Mouse (Mus musculus) embryonic facial prominence, embryonic 10.5 days (tissue): ENCODE results near the gene Aplf. TPM values are rescaled to one million over a fixed set of nuclear protein-coding genes. Genes with fewer than 3 reads are reported as not detected.

Experiments
- DNase-seq: peaks from one replicate; pipeline ENCODE4 v3.0.0-alpha.2; 2017; ENCODE audit warnings: low spot score
- H3K27ac ChIP-seq: fragments of 300-500 bp; sonication (generic); replicated peaks from 2 replicates; pipeline ENCODE4 v1.5.1; 2016; ENCODE audit warnings: mild to moderate bottlenecking
- H3K27me3 ChIP-seq: fragments of 300-500 bp; sonication (generic); replicated peaks from 2 replicates; pipeline ENCODE4 v1.6.1; 2016; ENCODE audit warnings: low read depth, mild to moderate bottlenecking; ENCODE audit not compliant: poor library complexity, severe bottlenecking
- H3K36me3 ChIP-seq: fragments of 300-500 bp; sonication (generic); replicated peaks from 2 replicates; pipeline ENCODE4 v1.6.1; 2016; ENCODE audit warnings: mild to moderate bottlenecking, moderate library complexity
- H3K4me1 ChIP-seq: fragments of 300-500 bp; sonication (generic); 2 replicates; pipeline ENCODE4 v1.6.1; 2016
- H3K4me3 ChIP-seq: fragments of 300-500 bp; sonication (generic); 2 replicates; pipeline ENCODE4 v1.5.1; 2016; ENCODE audit warnings: mild to moderate bottlenecking, moderate library complexity
- H3K9me3 ChIP-seq: fragments of 300-500 bp; sonication (generic); 2 replicates; pipeline ENCODE4 v1.6.1; 2016; ENCODE audit warnings: mild to moderate bottlenecking
- WGBS: fragments of 180-500 bp; shearing (Covaris S2); methylation state at CpG from one replicate; pipeline ENCODE4 v1.1.7; 2016; 5-methylcytosine and 5-hydroxymethylcytosine counted together
- polyA plus RNA-seq: library from polyadenylated mRNA; unstranded; fragments of >200 nt; fragmentation: Nextera tagmentation; extraction: Ambion mirVana; gene quantifications from 2 replicates; pipeline ENCODE4 v1.2.1, GENCODE M21; 2016

Gene Aplf
- polyA plus RNA-seq, 1 experiment from 2014 or later, result 12.9 TPM

GRCm38 (mm10) chr6:87581071-87581470 is 90.9 kb downstream of the Aplf start:
- Histone ChIP-seq H3K9me3 (no peaks in the 10 kb centered on the region), H3K27ac (no peak overlapping the region), H3K4me3 (no peak overlapping the region), H3K4me1 (peaks cover 9% of the 10 kb centered on the region), H3K27me3 (no peaks in the 10 kb centered on the region), H3K36me3 (no peaks in the 10 kb centered on the region)
- WGBS, result 85% methylated on average over 15 of the region's 15 CpGs
- DNase-seq, result no peak

Other genes starting within 250 kb of the Aplf start
- not detected in 2 replicates for gene Bmp10, start 243.2 kb downstream of the Aplf start, polyA plus RNA-seq
- gene Arhgap25, start 138.9 kb downstream of the Aplf start, polyA plus RNA-seq, result 3.2 and 3.4 TPM in 2 replicates
- 0.87 and 1.2 TPM in 2 replicates for gene Prokr1, start 81.5 kb downstream of the Aplf start, polyA plus RNA-seq
- gene Efcc1, start 58.7 kb upstream of the Aplf start, polyA plus RNA-seq, result 0.61 and 1.4 TPM in 2 replicates
- gene Gp9, start 105.9 kb upstream of the Aplf start, polyA plus RNA-seq, result 2.6 TPM in 2 replicates
- 4.1 and 5.5 TPM in 2 replicates for gene Rab43, start 140.0 kb upstream of the Aplf start, polyA plus RNA-seq
- gene Gm45140, start 163.6 kb upstream of the Aplf start, polyA plus RNA-seq, result 2.8 and 3.2 TPM in 2 replicates
- gene Isy1, start 166.6 kb upstream of the Aplf start, polyA plus RNA-seq, result 69.4 and 69.8 TPM in 2 replicates
- gene Cnbp, start 178.9 kb upstream of the Aplf start, polyA plus RNA-seq, result 1,409 and 1,454 TPM in 2 replicates
- gene Copg1, start 215.6 kb upstream of the Aplf start, polyA plus RNA-seq, result 157 and 159 TPM in 2 replicates
- 64.0 and 67.1 TPM in 2 replicates for gene Hmces, start 241.7 kb upstream of the Aplf start, polyA plus RNA-seq